ENCODE assay signal across 10 mouse cellular contexts in genomic region chr4:141385275-141385674, GRCm38 (mm10). TPM values are rescaled to one million over a fixed set of nuclear protein-coding genes. Genes with fewer than 3 reads are reported as not detected.
DNase-seq lines count a peak whose midpoint lies in the region; ATAC-seq and TF ChIP-seq lines count a peak whose summit lies in the region.
"Had no signal": no experiment of that assay in that cellular context is flagged by ENCODE, and none has a peak within 500 bp of the region (broad histone marks: within the 10 kb centered on the region; RNA-seq: fewer than 3 reads in every experiment).

No protein-coding gene starts in this region.

- TF ChIP-seq POLR2A in cortical plate, adult 2 months (IDR thresholded peaks at IDR 0.05; ENCODE audit: extremely low read depth, insufficient read depth, low read length): no peak

- H3K9ac ChIP-seq in intestine, embryonic 14.5 days (ENCODE audit: low read length): no peak overlapping the region
- no peak overlapping the region for H3K9ac ChIP-seq in lung, postnatal 0 days (replicated peaks; ENCODE audit: low read depth)

- no peak overlapping the region for H3K27ac ChIP-seq in left cerebral cortex, adult 2 months
- no peak overlapping the region for H3K27ac ChIP-seq in cortical plate, adult 2 months (ENCODE audit: insufficient read depth, low read length)
- H3K27ac ChIP-seq in intestine, embryonic 14.5 days (ENCODE audit: low read depth): no peak overlapping the region
- no peak overlapping the region for H3K27ac ChIP-seq in lung, postnatal 0 days (ENCODE audit: low read length)

- 0% methylated on average over 7 of the region's 7 CpGs for WGBS in intestine, embryonic 14.5 days
- 0% methylated on average over 4 of the region's 7 CpGs for WGBS in lung, postnatal 0 days

- no peak for TF ChIP-seq EP300 in lung, postnatal 0 days (IDR thresholded peaks at IDR 0.05)

- no peaks in the 10 kb centered on the region for H3K36me3 ChIP-seq in intestine, embryonic 14.5 days (ENCODE audit: control insufficient read depth, insufficient read depth, low read length)
- no peaks in the 10 kb centered on the region for H3K36me3 ChIP-seq in lung, postnatal 0 days (ENCODE audit: insufficient read depth, low read length)

- TF ChIP-seq CTCF in left cerebral cortex, adult 2 months (IDR thresholded peaks at IDR 0.05): peak; percentile 81
- peak; percentile 87 for TF ChIP-seq CTCF in cortical plate, adult 2 months (IDR thresholded peaks at IDR 0.05; ENCODE audit: extremely low read depth, insufficient read depth, low read length)
- peak; percentile 94 for TF ChIP-seq CTCF in lung, postnatal 0 days (IDR thresholded peaks at IDR 0.05)

- peaks cover 32% of the 10 kb centered on the region for H3K27me3 ChIP-seq in intestine, embryonic 14.5 days (replicated peaks; ENCODE audit: control insufficient read depth, insufficient read depth, low read length)
- H3K27me3 ChIP-seq in lung, postnatal 0 days (replicated peaks; ENCODE audit: insufficient read depth, low read length): peaks cover 8% of the 10 kb centered on the region; the same call in 1 of the 2 replicates

- peak; percentile 34; the same call in 1 of the 2 replicates for ATAC-seq in intestine, embryonic 14.5 days (replicated peaks; ENCODE audit: low FRiP score, low TSS enrichment, low read depth)
- peak; percentile 55 for ATAC-seq in lung, postnatal 0 days

- no peak for DNase-seq in left cerebral cortex, adult 2 months (ENCODE audit: extremely low spot score in 1 of 2, low spot score in 2 of 2)
- DNase-seq in left cerebral cortex, postnatal 36 days (ENCODE audit: low spot score in 2 of 2): no peak
- peak; percentile 90 for DNase-seq in R1 (ENCODE audit: low read depth, low spot score)
- DNase-seq in intestine, embryonic 14.5 days (ENCODE audit: low spot score): peak; percentile 81
- peak; percentile 76 for DNase-seq in lung, postnatal 0 days (ENCODE audit: low spot score)
- DNase-seq in spleen, postnatal 10 days (ENCODE audit: low spot score in 2 of 2): peak; percentile 32 to 54
- DNase-seq in gastrocnemius, postnatal 25 days: no peak

- intact Hi-C loops in left cerebral cortex, adult 2 months (cut with DNase I): loop anchor here (2.0 kb wide), 2 partner anchors 190 to 468 kb away; no protein-coding TSS in a partner anchor
- intact Hi-C loops in left cerebral cortex, postnatal 36 days (cut with DNase I): no loop called here

- H3K4me3 ChIP-seq in left cerebral cortex, adult 2 months: no peak overlapping the region
- no peak overlapping the region for H3K4me3 ChIP-seq in cortical plate, adult 2 months (ENCODE audit: insufficient read depth, low read length)
- H3K4me3 ChIP-seq in intestine, embryonic 14.5 days (ENCODE audit: low read depth, low read length): no peak overlapping the region
- H3K4me3 ChIP-seq in lung, postnatal 0 days (ENCODE audit: low read depth, low read length): no peak overlapping the region

- H3K9me3 ChIP-seq in intestine, embryonic 14.5 days (ENCODE audit: control insufficient read depth, low read length): no peaks in the 10 kb centered on the region
- H3K9me3 ChIP-seq in lung, postnatal 0 days (ENCODE audit: low read length): no peaks in the 10 kb centered on the region

- H3K4me1 ChIP-seq in cortical plate, adult 2 months (ENCODE audit: control insufficient read depth, insufficient read depth, low read length): no peaks in the 10 kb centered on the region
- peaks cover 11% of the 10 kb centered on the region for H3K4me1 ChIP-seq in intestine, embryonic 14.5 days (replicated peaks; ENCODE audit: control insufficient read depth, insufficient read depth, low read length)
- peaks cover 7% of the 10 kb centered on the region for H3K4me1 ChIP-seq in lung, postnatal 0 days (ENCODE audit: insufficient read depth, low read depth, low read length)

- no peak overlapping the region for H3K4me2 ChIP-seq in intestine, embryonic 14.5 days (ENCODE audit: low read length)
- H3K4me2 ChIP-seq in lung, postnatal 0 days (replicated peaks; ENCODE audit: low read depth, low read length): no peak overlapping the region

RNA-seq across cellular contexts. Expression of gene Clcnka, which starts 13.2 kb away (rescaled TPM):
- under 1 TPM in 1 of 2 experiments, not detected in 1; 0.36 TPM for total RNA-seq in left cerebral cortex, adult 2 months (2021)
- total RNA-seq in left cerebral cortex, postnatal 36 days (2021): not detected
- not detected in 2 replicates for polyA plus RNA-seq in cortical plate, adult 2 months (2012; rRNA removed)
- 0.30 TPM in 1 of 2 replicates, not detected in the other for polyA plus RNA-seq in intestine, embryonic 14.5 days (2014; fragmentation: Nextera tagmentation; extraction: Ambion mirVana)
- 0.07 and 0.11 TPM in 2 replicates for polyA plus RNA-seq in lung, postnatal 0 days (2015; fragmentation: Nextera tagmentation; extraction: Ambion mirVana)
- total RNA-seq in gastrocnemius, postnatal 25 days (2021): under 1 TPM; 0.35 to 0.51 TPM
- polyA plus RNA-seq: heart, embryonic 14.5 days had no signal

RNA-seq across cellular contexts. Expression of gene Fam131c, which starts 17.3 kb away (rescaled TPM):
- total RNA-seq in left cerebral cortex, adult 2 months (2021): 1 to 10 TPM; 3.4 to 4.7 TPM
- 1 to 10 TPM; 3.1 TPM for total RNA-seq in left cerebral cortex, postnatal 36 days (2021)
- polyA plus RNA-seq in cortical plate, adult 2 months (2012; rRNA removed): 3.2 and 3.3 TPM in 2 replicates
- 2.4 and 2.9 TPM in 2 replicates for polyA plus RNA-seq in intestine, embryonic 14.5 days (2014; fragmentation: Nextera tagmentation; extraction: Ambion mirVana)
- polyA plus RNA-seq in lung, postnatal 0 days (2015; fragmentation: Nextera tagmentation; extraction: Ambion mirVana): 0.79 and 0.83 TPM in 2 replicates
- total RNA-seq in gastrocnemius, postnatal 25 days (2021): under 1 TPM in 1 of 2 experiments, not detected in 1; 0.29 TPM

RNA-seq across cellular contexts. Expression of gene Clcnkb, which starts 30.5 kb away (rescaled TPM):
- not detected for total RNA-seq in left cerebral cortex, adult 2 months (2021)
- under 1 TPM in 1 of 2 experiments, not detected in 1; 0.84 TPM for total RNA-seq in left cerebral cortex, postnatal 36 days (2021)
- 0.32 TPM in 1 of 2 replicates, not detected in the other for polyA plus RNA-seq in cortical plate, adult 2 months (2012; rRNA removed)
- 0.51 TPM in 1 of 2 replicates, not detected in the other for polyA plus RNA-seq in intestine, embryonic 14.5 days (2014; fragmentation: Nextera tagmentation; extraction: Ambion mirVana)
- not detected in 2 replicates for polyA plus RNA-seq in lung, postnatal 0 days (2015; fragmentation: Nextera tagmentation; extraction: Ambion mirVana)
- not detected for total RNA-seq in gastrocnemius, postnatal 25 days (2021)
- polyA plus RNA-seq: stomach, embryonic 14.5 days had no signal

RNA-seq across cellular contexts. Expression of gene Hspb7, which starts 35.3 kb away (rescaled TPM):
- under 1 TPM; 0.40 to 0.57 TPM for total RNA-seq in left cerebral cortex, adult 2 months (2021)
- under 1 TPM; 0.18 to 0.47 TPM for total RNA-seq in left cerebral cortex, postnatal 36 days (2021)
- polyA plus RNA-seq in cortical plate, adult 2 months (2012; rRNA removed): 0.21 and 0.23 TPM in 2 replicates
- polyA plus RNA-seq in intestine, embryonic 14.5 days (2014; fragmentation: Nextera tagmentation; extraction: Ambion mirVana): 3.5 and 3.8 TPM in 2 replicates
- 1.9 and 2.3 TPM in 2 replicates for polyA plus RNA-seq in lung, postnatal 0 days (2015; fragmentation: Nextera tagmentation; extraction: Ambion mirVana)
- total RNA-seq in gastrocnemius, postnatal 25 days (2021): 1,000 to 10,000 TPM in 1 of 2 experiments, 100 to 1,000 TPM in 1; 347 to 1,168 TPM

RNA-seq across cellular contexts. Expression of gene Srarp, which starts 50.6 kb away (rescaled TPM):
- 1 to 10 TPM; 3.8 to 4.2 TPM for total RNA-seq in left cerebral cortex, adult 2 months (2021)
- 1 to 10 TPM; 4.2 to 5.2 TPM for total RNA-seq in left cerebral cortex, postnatal 36 days (2021)
- 13.3 and 14.2 TPM in 2 replicates for polyA plus RNA-seq in cortical plate, adult 2 months (2012; rRNA removed)
- polyA plus RNA-seq in intestine, embryonic 14.5 days (2014; fragmentation: Nextera tagmentation; extraction: Ambion mirVana): 0.20 TPM in 1 of 2 replicates, not detected in the other
- not detected in 2 replicates for polyA plus RNA-seq in lung, postnatal 0 days (2015; fragmentation: Nextera tagmentation; extraction: Ambion mirVana)
- total RNA-seq in gastrocnemius, postnatal 25 days (2021): 1 to 10 TPM in 1 of 2 experiments, under 1 TPM in 1; 0.91 to 1.0 TPM
- polyA plus RNA-seq: heart, embryonic 14.5 days; stomach, embryonic 14.5 days had no signal

Comparison
In these comparisons a context has a peak if more than half of its experiments do, and no peak if none do; other contexts are left out.
1. DNase-seq: peak in R1 (single experiment), intestine, embryonic 14.5 days (single experiment), lung, postnatal 0 days (single experiment) and spleen, postnatal 10 days (2 of 2); none in left cerebral cortex, adult 2 months (0 of 2), left cerebral cortex, postnatal 36 days (0 of 2) and gastrocnemius, postnatal 25 days (single experiment).
2. Peak in every context shown above with its lines, with median percentiles within 50 percentile points of each other: CTCF ChIP-seq.